Mouse (Mus musculus) adrenal gland, adult 2 months (tissue): Measurements from ENCODE around the gene Mrps23. TPM values are rescaled to one million over a fixed set of nuclear protein-coding genes. Genes with fewer than 3 reads are reported as not detected.

Source experiments
- DNase-seq: peaks from one replicate; pipeline ENCODE4 v3.0.0; 2021
- polyA plus RNA-seq: library from polyadenylated mRNA; depleted of rRNA; stranded (reverse); fragments of >200 nt; gene quantifications from 2 replicates; pipeline ENCODE4 v1.2.3, GENCODE M21; 2012
- total RNA-seq, 2 experiments: library from RNA; stranded (reverse); gene quantifications; 2 replicates each; pipeline ENCODE4 v1.2.3; 2021

The Mrps23 gene
- total and polyA plus RNA-seq, 3 experiments = 51.2 to 208 (median 194) TPM

DNA sequence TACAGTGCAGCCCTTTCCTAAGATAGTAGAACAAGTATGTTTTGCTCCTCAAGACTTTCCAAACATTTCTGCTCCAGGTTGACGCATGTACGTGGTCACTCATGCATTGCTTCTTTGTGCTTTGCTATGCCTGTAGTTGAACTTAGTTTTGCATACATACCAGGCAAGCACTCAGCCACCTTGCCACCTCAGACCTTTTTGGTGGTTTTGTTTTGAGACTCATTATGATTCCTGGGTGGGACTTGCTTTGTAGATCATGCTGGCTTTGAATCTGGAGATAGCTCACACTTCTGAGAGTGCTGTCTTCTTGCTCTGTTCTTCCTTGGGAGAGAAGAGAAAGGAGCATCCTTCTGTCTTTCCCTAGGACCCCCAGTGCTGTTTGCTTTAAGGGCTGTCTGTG is 3.5 kb downstream of the Mrps23 start:
- no peak for DNase-seq

DNA sequence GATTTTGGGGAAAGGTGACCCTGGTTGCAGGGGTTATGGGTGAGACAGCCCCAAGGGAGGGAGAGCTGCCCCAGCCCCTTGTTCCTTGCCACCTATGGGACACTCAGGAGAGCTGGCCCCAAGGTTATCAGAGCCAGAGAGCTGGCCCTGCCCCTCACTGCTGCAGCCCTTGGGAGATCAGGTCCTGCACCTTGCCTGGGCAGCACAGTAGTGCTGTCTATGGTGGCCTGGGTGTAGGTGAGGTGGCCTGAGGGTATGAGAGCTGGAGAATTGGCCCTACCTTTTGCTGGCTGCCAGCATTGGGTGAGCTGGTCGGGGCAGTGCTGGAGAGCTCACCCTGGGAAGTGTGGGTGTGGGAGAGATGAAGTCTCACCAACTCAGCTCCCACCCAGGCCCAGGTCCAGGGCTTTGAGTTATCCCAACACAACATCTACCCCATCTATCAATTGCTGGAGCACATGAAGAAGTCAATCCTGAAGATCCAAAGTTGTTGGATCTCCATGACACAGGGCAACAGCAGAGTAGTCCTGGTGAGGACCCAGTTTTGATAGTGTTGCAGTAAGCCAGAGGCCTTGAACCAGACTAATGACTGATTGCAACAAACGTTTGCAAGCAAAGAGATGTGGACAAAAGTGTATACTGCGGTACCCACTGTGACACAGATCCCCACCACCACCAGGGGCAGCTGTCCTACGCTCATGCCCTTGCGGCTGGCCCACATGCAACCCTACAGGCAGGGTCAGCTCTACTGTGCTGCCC is 7.8 kb downstream of the Mrps23 start:
- DNase-seq = peak; percentile 32

DNA sequence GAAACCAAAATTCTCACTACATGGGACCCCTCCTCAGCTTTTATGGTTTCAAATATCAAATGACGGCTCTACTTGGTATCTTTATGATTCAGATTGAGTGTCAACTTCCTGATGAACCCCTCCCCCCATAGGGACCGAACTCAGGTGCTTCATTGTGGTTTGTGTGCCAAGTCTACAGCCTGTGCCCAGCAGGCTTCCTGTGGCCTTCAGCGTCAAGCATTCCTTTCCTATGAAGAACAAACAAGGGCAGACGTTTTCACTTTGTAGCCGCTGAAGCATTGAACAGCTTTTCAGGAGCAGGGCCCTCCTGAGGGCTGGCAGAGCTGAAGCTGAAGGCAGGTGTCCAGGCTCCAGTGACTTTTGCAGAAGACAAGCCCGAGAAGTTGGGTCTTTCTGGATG is 9.6 kb downstream of the Mrps23 start:
- DNase-seq = peak; percentile 42

DNA sequence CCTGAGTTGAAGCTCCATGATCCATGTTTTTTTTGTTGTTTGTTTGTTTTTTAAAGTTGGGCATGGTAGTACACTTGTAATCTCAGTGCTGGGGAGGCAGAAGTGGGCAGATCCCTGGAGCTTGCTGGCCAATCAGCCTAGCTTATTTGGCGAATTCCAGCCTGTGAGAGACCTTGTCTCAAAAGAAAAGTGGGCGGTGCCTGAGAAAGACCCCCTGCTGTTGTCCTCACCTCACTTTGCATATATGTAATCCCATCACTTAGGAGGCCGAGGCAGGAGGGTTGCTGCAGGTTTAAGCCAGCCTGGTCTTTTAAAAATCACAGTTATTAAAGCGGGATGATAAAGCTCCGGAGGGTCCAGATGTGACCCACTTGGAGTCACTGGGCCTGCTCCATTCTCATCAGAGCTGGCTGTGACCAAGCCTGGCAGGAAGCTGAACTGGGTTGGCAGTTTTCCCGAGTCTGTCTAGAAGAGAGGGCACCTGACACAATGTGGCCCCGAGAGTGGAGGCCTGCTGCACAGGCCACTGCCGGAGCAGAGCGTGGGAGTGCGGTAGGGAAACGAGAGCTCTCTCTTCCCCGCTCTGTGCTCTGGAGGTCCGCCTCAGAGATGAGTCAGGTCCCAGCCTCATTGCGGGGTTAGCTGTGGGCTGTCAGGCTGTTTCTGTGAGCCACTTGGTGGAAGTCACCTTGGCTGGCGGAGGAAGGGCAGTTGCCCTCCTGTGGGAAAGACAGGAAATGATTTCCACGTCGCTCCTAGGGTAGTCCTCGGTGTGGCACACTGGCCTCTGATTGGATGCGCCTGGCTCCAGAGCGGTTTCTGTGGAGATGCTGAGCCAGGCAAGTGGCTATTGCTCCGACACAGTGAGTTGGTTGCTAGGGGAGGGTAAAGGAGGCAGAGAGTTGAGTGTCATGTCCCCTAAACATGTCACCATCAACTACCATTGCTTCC is 11.0 kb downstream of the Mrps23 start:
- peak; percentile 72 for DNase-seq

DNA sequence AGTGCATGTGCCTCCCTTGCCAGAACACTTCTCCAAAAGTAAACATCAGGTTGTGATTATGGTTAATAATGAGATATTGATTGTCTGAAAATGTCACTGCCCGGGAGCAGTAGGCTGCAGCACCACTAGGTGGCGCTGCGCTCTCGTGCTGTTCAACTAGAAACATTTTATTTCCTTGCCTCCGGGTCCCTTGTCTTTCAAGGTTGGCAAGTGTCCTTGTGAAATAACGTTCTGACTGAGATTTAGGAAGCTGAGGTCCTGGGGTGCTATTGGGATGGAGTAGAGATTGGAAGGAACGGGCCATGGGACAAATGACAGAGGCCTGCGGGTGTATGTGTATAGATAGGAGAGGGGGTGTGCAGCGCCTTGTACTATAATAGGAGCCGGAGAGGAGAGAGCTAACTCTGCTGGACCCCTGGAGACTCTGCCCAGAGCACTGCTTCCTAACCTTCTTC is 12.1 kb downstream of the Mrps23 start:
- peak; percentile 58 for DNase-seq

DNA sequence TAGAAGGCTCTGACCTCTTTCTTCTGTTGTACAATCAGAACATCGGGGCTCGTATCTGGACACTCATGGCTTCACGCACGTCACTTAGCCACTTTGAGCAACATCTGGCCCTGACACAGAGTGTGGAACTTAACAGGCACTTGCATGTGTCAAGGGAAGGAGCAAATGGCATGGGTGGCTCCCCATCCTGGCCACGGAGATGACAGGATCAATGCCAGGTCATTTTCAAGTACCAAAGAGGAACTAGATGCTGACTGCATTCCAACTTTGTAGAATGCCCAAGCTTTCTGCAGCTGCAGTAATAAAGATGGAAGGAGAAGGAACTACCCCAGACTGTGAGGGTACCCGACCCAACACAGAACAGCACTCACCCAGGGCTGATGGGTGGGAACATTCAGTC is 14.0 kb downstream of the Mrps23 start:
- DNase-seq = no peak

DNA sequence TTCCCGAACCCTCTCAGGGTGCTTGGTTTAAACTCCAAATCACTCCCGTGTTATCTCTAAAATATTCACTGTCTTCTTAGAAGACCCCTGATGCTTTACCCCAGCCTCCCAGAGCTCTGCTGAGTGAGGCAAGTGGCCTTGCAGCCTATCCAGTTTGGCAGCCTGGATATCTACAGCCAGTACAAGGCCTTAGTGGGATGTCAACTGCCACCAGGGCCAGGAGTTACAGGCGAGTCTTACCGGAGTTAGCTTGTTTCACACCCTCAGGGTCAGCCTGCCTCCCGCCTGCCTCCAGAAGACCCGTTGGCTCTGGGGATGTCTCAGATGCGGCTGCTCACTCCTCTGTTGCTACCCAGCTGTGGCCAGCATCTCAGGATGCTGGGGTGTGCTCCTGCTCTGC is 14.4 kb downstream of the Mrps23 start:
- peak; percentile 57 for DNase-seq

DNA sequence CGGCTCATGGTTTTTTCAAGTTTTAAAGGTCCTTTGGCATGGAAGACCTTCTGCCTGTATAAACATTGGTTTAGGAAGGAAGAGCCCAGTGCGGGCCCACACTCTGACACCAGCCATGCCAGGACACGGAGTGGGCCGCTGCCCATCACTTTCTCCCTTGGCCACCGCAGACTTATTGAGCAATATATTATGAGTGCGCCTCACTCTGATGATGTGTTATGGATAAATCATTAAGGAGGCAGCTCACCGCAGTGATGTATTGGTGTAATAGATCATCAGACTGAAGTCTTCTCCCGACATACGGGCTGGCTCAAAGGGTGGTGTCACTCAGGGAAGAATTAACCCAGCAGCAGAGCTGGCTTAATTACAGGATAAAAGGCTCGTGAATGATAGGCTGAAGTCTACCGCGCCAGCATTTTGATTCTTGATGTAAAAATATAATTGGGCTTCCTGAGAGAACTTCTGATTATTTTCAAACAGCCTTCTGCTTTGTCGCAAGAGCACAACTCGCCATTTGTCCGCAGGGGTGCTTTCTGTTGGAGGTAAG is 17.8 kb downstream of the Mrps23 start:
- peak; percentile 57 for DNase-seq

DNA sequence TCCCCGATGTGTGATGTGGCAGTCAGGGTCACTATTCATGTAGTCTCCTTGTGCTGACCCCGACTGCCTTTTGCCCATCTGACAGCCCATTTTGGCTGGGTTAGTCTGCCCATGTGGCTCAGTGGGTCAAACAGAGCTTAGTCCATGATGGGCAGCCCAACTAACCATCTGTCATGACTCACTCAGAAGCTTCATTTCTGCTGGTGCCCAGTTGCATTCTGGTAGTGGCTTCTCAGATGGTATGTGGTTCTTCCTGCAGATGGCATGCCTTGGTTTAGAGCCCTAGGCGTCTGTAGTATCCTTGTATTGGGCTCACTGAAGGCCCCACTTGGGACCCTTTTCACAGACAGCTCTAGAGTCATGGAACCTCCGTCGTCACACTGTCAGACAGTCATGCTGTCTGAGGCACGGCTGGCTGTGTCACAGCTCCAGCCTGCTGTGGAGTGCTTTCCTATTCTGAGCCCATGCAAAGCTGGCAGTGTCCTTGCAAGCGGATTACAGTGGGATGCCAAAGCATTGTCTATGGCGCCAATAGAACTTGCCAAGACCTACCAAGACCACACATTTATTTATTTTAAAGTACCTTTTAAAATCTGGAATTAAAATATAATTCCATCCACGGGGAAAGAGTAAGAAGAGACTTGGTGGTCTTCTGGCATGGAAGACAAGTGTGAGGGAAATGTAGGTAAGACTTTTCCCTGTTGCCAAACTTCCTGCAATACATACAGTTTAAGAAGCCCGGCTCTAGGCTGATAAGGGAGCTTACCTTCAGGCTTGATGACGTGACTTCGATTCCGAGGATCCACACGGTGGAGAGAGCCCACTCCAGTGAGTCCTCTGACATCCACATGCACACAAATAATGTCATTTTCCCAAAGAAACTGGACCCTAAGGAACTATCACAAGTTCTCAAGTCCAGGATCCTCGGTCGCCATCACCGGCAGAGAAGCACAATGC is 23.1 kb downstream of the Mrps23 start:
- DNase-seq = no peak

DNA sequence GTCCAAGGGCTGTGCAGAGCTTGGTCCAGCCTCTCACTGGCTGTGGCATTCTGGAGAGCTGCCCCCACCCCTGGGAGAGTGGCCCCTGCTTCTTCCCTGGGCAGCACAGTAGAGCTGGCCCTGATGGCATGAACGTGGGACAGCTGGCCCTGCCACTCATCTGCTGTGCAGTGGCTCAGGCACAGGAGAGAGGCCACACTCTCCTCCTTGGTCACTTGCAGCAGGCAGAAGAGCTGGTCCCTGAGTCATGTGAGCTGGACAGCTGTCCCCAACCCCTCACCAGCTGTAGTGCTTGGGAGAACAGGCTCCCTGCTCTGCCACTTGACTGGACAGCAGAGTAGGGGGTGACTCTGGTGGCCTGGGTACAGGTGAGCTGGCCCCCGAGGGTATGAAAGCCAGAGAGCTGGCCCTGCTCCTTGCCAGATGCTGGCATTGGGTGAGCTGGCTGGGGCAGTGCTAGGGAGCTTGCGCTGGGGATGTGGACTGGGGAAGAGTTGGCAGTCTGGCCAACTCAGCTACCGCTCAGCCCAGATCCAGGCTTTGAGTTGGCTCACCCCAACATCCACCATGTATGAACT is 27.1 kb downstream of the Mrps23 start:
- no peak for DNase-seq

DNA sequence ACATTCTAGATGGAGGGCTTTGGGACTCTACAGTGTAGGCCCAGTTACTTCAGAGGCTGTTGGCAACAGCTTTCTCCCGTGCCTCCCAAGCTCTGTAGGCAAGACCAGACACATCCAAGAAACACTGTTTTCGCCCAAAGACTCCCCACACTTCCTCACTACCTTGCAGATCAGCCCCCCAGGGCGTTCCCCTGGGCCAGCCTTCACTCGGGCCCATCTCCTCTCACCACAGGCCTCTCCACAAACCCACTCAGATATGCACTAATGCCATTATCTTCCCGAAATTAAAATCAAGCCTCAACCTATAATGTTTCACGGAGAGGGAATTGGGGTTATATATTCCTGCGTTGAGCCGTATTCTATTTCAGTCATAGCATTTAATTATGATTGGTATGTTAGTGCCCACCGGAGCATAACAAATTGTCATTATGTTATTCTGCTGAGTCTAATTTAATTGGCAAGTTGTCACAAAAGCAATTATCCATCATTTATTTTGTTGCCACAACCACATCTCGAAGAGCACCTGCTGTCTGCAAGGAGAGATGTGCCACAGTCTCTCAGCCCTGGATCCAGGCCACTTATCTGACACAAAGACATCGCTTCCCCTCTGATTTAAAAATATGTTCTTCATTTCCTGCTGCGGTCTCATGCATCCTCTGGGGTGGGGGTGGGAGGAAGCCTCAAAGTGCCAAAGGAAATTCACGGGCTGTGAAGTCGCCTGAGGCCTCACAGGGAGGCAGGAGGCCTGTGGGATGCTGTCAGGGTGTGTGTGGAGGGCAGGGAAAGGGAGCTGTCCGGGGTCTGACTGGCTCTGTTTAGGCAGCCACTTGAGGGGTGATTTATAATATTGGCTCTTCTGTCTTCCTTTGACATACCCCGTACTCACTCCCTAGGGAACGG is 29.6 kb downstream of the Mrps23 start:
- no peak for DNase-seq

DNA sequence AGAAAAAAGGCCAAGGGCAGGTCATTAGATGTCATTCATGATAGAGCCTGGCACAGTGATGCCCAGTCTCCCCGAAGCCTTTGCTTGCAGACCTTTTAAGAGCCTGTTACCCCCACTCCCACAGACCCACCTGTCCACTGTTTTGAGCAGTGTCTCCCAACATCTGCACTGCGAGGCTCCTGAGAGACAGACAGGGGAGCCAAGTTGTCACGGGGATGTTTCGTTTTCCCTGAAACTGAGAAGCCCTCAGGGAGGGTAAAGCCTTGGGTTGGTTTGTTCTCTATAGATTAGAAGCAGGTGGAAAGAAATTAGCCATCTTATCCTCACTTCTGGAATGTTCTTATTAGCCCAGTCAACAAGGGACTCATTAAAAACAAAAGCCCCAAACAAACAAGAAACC is 30.6 kb downstream of the Mrps23 start:
- no peak for DNase-seq

DNA sequence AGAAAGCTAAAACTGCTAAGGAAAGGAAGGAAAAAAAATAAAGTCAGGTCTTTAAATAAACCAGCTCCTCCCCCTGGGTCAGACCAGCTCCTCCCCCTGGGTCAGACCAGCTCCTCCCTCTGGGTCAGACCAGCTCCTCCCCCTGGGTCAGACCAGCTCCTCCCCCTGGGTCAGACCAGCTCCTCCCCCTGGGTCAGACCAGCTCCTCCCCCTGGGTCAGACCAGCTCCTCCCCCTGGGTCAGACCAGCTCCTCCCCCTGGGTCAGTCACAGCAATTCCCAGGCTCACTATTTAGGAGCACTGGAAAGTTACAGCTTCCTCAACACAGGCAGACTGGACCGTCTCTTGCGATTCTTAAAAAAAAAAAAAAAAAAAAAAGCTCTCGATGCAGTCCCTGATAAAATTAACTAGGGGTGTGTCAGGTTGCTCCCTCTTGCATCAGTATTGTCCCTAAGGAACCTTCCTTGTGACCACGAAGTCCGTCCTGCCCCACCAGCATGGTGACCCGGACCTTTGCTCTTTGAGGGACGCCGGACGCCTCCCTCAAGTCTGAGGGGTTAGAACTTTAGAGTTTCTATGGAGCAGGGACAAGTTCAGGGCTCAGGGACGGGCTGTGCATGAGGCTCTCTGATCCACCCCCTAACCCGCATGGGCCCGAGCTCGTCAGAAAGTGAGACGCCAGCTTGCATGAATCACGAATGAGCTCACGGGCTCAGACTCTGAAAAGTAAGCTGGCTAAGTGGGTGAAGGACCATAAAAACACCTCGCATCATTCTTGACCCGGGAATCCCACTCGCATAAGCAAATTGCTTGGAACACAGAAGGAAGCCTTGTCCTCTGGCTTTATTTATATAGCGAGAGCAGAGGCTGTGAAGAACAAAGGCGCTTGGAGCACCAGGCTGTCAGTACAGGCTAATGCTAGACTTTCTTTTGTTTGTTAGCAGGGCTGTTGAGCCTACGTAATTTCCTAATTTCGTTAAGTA is 31.3 kb downstream of the Mrps23 start:
- DNase-seq = peak; percentile 86

DNA sequence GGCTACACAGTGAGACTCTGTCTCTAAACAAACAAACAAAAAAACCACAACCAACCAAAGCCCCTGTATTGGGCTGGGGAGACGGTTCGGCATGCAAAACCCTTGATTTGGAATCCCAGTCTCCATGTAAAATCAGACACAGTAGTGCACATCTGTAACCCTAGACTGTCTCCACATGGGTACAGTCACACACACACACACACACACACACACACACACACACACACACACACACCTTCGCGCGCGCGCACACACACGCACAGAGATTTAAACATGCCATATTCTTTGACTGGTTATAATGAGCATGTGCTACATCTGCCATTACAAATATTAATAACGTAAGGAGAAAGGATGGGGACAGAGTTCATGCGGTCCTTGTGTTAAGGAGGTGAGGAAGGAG is 36.1 kb downstream of the Mrps23 start:
- DNase-seq = no peak

DNA sequence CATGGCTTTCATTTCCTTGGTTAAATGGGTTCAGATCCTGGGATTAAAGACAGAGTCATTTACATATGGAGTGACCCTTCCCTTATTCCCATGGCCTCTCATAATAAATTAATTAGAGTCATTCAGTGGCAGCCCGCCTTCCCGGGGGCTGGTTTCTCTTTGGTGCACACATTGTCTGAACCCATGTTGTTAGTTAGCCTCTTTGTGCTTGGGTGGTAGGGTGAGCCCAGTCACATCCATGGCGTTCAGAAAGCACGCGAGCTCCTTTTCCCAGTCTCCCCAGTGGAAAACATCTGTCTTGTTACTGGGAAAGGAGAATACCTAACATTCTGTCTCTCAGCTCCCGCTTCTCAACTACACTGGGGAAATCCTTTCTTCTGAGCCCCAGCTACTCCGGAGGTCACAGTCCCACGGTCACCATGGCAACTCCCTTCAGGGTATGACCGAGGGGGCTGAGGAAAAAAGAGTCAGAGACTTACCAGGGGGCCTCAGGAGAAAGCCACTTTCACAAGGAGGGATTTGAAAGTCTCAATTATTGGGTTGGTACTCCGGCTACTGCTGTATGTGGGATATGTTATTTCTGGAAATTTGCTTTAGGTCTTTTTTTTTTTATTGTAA is 36.7 kb downstream of the Mrps23 start:
- no peak for DNase-seq

DNA sequence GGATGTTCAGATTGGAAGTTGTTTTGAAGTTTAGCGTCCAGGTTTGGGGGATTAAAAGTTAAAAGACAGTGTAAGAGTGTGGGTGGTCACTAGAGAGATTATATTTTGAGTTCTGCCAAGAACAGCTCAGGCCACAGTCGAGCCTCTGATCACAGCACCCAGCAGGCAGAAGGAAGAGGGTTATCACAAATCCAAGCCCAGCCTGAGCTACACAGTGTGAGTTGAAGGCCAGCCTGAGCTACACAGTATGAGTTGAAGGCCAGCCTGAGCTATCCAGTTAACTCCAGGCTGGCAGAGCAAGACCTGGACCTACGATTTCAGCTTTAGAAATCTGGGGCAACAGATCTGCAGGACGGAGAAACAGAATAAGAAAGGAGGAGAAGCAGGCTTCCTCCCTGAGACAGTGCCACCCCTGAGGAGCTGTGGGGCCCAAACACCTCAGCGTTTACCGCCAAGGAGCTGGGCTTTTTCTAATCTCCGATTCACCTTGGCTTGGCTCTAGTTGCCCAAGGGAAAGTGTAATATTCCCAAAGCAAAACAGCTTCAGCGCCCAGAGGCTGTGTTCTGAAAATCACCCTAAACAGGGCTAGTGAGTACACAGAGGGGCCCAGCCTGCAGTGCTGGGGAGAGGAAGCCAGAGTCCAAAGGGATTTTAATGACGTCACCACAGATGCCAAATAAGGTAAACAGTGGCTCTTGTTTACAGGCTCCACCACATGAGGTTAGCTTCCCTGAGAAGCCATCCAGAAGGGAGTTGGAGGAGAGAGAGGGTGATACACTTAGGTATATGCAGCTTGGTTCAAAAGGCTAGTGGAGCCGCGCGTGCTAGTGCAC is 37.5 kb downstream of the Mrps23 start:
- no peak for DNase-seq

DNA sequence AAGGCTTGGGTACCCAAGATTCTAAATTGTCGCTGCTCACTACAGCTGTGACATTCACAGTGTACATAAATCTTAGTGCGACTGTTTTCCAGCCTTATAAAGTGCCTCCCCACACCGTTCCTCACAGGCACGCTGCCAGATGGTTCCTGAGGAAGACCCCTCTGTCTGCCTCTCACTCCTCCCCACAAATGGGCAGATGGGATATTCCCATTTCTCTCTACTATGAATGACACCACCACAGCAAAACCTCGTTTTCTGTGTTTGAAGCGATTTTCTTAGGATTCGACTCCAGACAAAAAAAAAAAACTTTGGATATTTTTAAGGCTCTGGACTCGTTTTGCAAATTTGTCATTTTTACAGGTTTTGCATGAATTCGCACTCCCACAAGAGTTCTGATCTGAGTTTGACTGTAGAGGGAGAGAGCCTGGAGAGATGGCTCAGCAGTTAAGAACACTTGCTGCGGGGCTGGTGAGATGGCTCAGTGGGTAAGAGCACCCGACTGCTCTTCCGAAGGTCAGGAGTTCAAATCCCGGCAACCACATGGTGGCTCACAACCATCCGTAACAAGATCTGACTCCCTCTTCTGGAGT is 41.5 kb downstream of the Mrps23 start:
- no peak for DNase-seq
